Mouse (Mus musculus) skeletal muscle tissue, adult 2 months (tissue): Measurements from ENCODE around the gene Cdk9.

Experiments
- DNase-seq: peaks from one replicate; pipeline ENCODE4 v3.0.0-alpha.2; 2012; ENCODE audit warnings: low read depth, low spot score

Gene Cdk9

DNA sequence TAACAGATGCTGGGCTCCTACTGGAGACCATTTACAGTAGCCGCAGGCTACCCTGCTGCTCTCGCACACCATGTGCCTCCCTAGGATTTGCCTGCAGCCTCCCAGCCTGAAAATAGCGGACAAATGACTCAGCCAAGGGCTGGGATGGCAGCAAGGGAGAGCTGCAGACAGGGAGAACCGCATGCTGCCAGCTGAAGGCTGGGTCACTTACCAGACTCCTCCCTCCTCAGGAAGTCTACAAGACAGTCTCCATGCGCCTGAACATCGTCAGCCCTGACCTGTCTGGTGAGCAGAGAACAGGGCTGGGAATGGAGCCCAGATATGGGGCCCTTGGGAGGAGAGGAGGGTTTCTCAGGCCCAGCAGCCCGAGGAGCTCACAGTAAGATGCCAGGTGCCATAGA, 32.8 kb downstream of the Cdk9 start:
- DNase-seq = peak; percentile 52

- DNase-seq = no peak
Measured at GRCm38 (mm10) chr2:32677683-32678082, 35.2 kb downstream of the Cdk9 start.

DNA sequence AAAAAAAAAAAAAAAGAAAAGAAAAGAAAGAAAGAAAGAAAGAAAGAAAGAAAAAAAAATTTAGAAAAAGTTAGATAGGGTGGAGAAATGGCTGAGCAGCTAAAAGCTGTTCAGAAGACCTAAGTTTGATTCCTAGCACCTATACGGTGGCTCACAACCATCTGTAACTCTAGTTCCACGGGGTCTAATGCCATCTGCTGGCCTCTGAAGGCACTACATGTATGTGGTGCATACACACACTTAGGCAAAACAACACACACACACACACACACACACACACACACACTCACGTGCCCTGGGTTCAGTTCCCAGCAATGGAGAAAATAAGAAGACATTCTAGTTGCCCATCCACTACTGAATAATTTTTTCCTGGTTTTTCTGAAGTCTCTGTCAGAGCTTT, 36.1 kb downstream of the Cdk9 start:
- no peak for DNase-seq

- DNase-seq = no peak
Measured at GRCm38 (mm10) chr2:32673176-32673917, 39.5 kb downstream of the Cdk9 start.

DNA sequence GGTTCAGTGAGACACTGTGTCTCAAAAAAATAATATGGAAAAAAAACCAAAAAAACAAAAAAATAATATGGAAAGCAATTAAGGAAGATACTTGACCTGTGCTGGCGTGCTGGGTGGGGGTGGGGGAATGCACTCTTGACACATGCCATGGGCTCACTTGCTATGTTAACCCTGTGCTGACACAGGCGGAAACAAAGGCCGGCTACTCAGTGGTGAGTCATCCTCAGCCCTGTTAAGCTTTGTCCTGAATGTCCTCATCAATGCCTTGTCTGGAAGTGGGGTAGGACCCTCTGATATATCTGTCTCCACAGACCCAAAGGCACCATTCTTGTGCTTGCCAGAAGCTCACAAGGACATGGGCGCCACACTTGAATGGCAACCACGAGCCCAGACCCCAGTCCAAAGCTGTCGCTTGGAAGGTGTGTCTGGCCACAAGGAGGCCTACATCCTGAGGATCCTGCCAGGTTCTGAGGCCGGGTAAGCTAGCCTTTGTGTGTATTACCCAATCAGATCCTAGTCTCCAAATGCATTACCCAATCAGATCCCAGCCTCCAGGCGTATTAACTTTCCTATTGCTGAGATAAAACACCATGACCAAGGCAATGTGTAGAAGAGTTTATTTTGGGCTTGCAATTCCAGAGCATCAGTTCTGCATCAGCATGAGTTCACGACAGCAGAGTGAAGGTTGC, 40.8 kb downstream of the Cdk9 start:
- DNase-seq = no peak

DNA sequence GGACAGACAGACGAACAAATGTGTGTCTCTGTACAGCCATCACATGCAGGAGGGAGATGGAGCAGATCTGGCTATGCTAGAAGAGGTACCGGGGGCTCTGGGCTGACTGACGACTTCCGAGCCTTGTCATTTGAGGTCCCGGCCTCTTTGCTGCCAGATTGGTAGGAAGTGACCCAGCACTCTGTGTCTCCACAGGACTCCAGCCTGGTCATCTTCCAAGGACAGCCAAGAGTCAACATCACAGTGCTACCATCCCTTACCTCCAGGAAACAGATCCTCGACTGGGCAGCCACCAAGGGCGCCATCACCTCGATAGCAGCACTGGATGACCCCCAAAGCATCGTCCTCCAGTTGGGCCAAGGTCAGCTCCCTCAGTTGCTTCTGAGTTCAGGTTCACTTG, 41.7 kb downstream of the Cdk9 start:
- DNase-seq = no peak

DNA sequence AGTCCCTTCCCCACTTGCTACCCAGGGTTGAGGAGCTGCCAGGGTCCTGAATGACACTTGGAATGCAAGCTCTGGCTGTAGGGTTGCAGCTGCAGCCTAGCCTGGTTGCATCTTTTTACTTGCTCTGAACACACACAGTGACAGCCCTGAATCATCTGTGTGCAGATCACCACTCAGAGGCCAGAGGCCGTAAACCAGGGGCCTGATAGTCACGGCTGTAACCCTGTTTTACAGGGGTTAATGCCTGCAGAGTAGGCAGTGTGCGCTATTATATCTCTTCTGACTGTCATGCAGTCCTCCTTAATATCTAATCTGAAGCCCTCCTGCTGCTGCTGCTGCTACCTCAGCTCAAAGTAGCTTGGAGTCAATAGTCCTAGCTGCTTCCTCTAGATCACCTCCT, 43.0 kb downstream of the Cdk9 start:
- no peak for DNase-seq

- no peak for DNase-seq
Measured at GRCm38 (mm10) chr2:32668176-32668575, 44.7 kb downstream of the Cdk9 start.

DNA sequence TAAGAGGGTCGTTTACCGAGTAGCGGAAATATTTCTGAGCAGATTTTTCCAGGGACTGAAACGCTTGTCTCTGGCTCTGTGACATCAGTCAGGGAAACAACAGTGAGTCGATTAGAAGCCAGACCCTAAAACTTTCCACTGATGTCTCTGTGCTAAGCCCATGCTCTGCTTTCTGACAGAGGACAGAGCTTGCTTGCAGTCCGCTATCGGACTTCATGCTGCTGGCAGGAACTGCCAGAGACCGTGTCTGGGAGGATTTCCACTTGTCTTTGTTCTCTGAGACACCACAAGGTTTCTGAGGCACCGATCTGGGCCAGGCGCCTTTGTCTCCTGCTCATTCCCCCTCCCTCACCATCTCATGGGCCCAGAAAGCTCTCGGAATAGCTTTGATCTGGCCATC, 45.1 kb downstream of the Cdk9 start:
- DNase-seq = no peak

DNA sequence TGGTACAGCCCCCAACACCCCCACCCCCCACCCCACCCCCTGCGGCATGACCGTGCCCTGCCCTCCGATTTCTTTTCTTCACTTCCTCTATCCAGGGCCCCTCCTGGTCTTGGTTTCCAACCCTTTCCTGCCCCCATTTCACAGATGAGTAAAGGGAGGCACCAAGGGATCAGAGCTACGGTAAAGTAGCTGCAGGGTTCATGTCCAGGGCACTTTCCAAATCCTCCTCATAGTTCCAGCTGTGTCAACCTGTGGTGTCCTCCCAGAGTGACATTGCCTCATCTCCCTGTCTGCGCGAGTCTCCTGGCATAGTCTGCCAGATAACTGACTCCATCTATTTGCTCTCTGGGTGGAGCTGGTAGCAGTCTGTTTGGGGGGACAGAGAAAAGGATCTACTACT, 47.0 kb downstream of the Cdk9 start:
- DNase-seq = no peak

- DNase-seq = no peak
Measured at GRCm38 (mm10) chr2:32665345-32665744, 47.5 kb downstream of the Cdk9 start.

GRCm38 (mm10) chr2:32662291-32662690, 50.6 kb downstream of the Cdk9 start:
- DNase-seq = no peak

DNA sequence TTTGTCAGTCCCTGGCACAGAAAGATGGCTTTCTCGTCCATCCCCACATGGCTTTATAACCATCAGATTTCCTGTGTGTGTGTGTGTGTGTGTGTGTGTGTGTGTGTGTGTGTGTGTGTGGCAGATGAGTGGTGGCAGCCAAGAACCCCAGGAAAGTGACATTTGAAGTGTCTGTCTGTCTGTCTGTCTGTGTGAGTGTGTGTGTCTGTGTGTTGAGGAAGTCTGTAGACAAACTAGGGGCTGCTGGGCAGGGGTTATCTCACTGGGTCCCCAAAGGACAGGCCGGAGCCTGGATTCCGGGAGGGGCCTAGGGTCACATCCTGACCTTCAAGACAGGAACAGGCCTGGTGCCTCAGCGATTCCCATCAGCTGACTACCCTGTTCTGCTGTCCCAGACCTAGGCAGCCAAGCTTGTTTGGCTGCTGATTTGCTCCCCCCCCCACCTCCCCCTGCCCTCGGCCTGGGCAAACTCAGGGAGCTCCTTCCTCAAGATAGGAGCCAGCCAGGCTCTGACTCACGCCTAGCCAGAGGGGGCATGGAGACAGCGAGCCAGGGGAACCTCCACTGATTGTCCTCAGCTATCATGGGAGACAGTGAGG, 51.3 kb downstream of the Cdk9 start:
- no peak for DNase-seq

DNA sequence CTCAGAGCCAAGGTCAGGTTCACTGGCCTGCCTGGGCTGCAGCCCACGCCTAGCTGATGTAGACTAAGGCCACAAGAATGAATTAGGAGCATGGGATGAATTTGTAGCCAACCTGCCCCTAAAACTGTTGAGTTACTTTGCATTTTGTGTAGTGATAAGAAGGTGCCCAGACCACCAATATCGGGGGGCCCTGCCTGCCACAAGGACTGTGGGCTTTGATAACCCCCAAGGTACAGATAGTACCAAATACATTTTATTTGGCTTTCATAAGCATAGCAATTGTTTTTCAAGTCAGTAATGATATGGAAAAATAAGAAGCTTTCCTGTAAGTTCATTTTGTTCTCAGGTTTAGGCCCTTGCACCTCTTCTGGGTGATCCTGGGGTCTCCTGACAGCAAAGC, 54.0 kb downstream of the Cdk9 start:
- DNase-seq = no peak

GRCm38 (mm10) chr2:32655826-32656225, 57.0 kb downstream of the Cdk9 start:
- DNase-seq = no peak
